Mouse (Mus musculus): Measurements from ENCODE around the gene Pomt1.

Gene Pomt1

GRCm38 (mm10) chr2:32235886-32236759 is at the start of gene Pomt1:
Gene Pomt1, plus strand, starts transcription at chr2:32236590.
- DNase-seq (ENCODE audit: low read depth, low spot score) = peak; percentile 93

GRCm38 (mm10) chr2:32187019-32187551 is 49.3 kb upstream of the Pomt1 start:
- no peak for DNase-seq (ENCODE audit: low read depth, low spot score)

- no peak for DNase-seq (ENCODE audit: low read depth, low spot score)
These were observed 48.7 kb upstream of the Pomt1 start for GRCm38 (mm10) chr2:32187649-32188048.

GRCm38 (mm10) chr2:32189060-32189681 is 47.2 kb upstream of the Pomt1 start:
- no peak for DNase-seq (ENCODE audit: low read depth, low spot score)

GRCm38 (mm10) chr2:32190620-32191019 is 45.8 kb upstream of the Pomt1 start:
- no peak for DNase-seq (ENCODE audit: low read depth, low spot score)

- no peak for DNase-seq (ENCODE audit: low read depth, low spot score)
These were observed 44.4 kb upstream of the Pomt1 start for GRCm38 (mm10) chr2:32191872-32192507.

GRCm38 (mm10) chr2:32198977-32199376 is 37.4 kb upstream of the Pomt1 start:
- no peak for DNase-seq (ENCODE audit: low read depth, low spot score)

- DNase-seq (ENCODE audit: low read depth, low spot score) = no peak
These were observed 36.4 kb upstream of the Pomt1 start for GRCm38 (mm10) chr2:32200033-32200432.

- no peak for DNase-seq (ENCODE audit: low read depth, low spot score)
These were observed 35.7 kb upstream of the Pomt1 start for GRCm38 (mm10) chr2:32200712-32201111.

GRCm38 (mm10) chr2:32201527-32201926 is 34.9 kb upstream of the Pomt1 start:
- no peak for DNase-seq (ENCODE audit: low read depth, low spot score)

- no peak for DNase-seq (ENCODE audit: low read depth, low spot score)
These were observed 32.5 kb upstream of the Pomt1 start for GRCm38 (mm10) chr2:32203853-32204252.

GRCm38 (mm10) chr2:32207682-32208081 is 28.7 kb upstream of the Pomt1 start:
- DNase-seq (ENCODE audit: low read depth, low spot score) = no peak

GRCm38 (mm10) chr2:32211689-32212088 is 24.7 kb upstream of the Pomt1 start:
- DNase-seq (ENCODE audit: low read depth, low spot score) = no peak

- no peak for DNase-seq (ENCODE audit: low read depth, low spot score)
These were observed 23.4 kb upstream of the Pomt1 start for GRCm38 (mm10) chr2:32213000-32213399.

GRCm38 (mm10) chr2:32215576-32215975 is 20.8 kb upstream of the Pomt1 start:
- no peak for DNase-seq (ENCODE audit: low read depth, low spot score)

GRCm38 (mm10) chr2:32216506-32216905 is 19.9 kb upstream of the Pomt1 start:
- no peak for DNase-seq (ENCODE audit: low read depth, low spot score)

GRCm38 (mm10) chr2:32217656-32218055 is 18.7 kb upstream of the Pomt1 start:
- no peak for DNase-seq (ENCODE audit: low read depth, low spot score)

GRCm38 (mm10) chr2:32218113-32218512 is 18.3 kb upstream of the Pomt1 start:
- no peak for DNase-seq (ENCODE audit: low read depth, low spot score)

GRCm38 (mm10) chr2:32218541-32219334 is 17.7 kb upstream of the Pomt1 start:
- no peak for DNase-seq (ENCODE audit: low read depth, low spot score)

- DNase-seq (ENCODE audit: low read depth, low spot score) = no peak
These were observed 16.9 kb upstream of the Pomt1 start for GRCm38 (mm10) chr2:32219501-32219900.

- DNase-seq (ENCODE audit: low read depth, low spot score) = no peak
These were observed 16.4 kb upstream of the Pomt1 start for GRCm38 (mm10) chr2:32220021-32220420.

All from WW6 (cell line).